ENCODE assay signal across 9 mouse cellular contexts in the genomic region with DNA sequence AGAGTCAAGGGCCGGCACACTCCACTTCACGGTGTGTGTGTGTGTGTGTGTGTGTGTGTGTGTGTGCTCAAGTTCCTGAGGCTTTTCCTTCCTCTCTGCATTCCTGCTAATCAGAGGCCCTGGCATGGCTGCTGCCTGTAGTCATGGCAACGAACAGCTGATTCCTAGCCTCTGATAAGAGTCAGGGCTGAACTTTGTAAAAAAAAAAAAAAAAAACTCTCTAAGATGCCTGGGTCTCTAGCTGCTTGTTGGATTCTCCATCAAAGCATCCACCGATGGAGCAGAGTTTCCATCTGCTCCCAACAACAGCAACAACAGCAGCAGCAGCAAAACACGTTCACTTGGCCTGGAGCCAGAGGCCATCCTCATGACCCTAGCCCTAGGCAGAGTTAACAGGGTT.
A peak's percentile ranks its signal among the peaks of the same experiment; 100 is the strongest.
DNase-seq lines count a peak whose midpoint lies in the region; TF ChIP-seq lines count a peak whose summit lies in the region.
"Had no signal": no experiment of that assay in that cellular context is flagged by ENCODE, and none has a peak within 500 bp of the region (broad histone marks: within the 10 kb centered on the region; RNA-seq: fewer than 3 reads in every experiment).

No protein-coding gene starts in this region.

- no peak overlapping the region for H3K4me3 ChIP-seq in layer of hippocampus, adult 2 months
- H3K4me3 ChIP-seq: erythroblast, embryonic 14.5 days had no signal

- intact Hi-C loops in heart, postnatal 10 days (cut with DNase I), result no loop called here

- no peak for TF ChIP-seq CTCF in layer of hippocampus, adult 2 months (conservative IDR thresholded peaks at IDR 0.05)

- peak; percentile 44 for DNase-seq in urinary bladder, postnatal 14 days (ENCODE audit: low spot score)
- no peak for DNase-seq in urinary bladder, postnatal 10 days (ENCODE audit: low spot score)
- peak; percentile 55 to 62 for DNase-seq in heart, postnatal 10 days
- DNase-seq in kidney, postnatal 4 days, result peak; percentile 73 to 81
- peak; percentile 47 for DNase-seq in neural tube, embryonic 10.5 days (ENCODE audit: extremely low spot score, low spot score)
- no peak for DNase-seq in layer of hippocampus, adult 2 months (ENCODE audit: low spot score in 2 of 2)
- no peak for DNase-seq in left cerebral cortex, adult 18-20 months (ENCODE audit: low spot score in 2 of 2)
- DNase-seq in thymus, adult 18-20 months, result no peak

- H3K27ac ChIP-seq in layer of hippocampus, adult 2 months, result no peak overlapping the region

Comparison
In these comparisons a context has a peak if more than half of its experiments do, and no peak if none do; other contexts are left out.
1. DNase-seq: peak in urinary bladder, postnatal 14 days (single experiment), heart, postnatal 10 days (2 of 2), kidney, postnatal 4 days (2 of 2) and neural tube, embryonic 10.5 days (single experiment); none in urinary bladder, postnatal 10 days (single experiment), layer of hippocampus, adult 2 months (0 of 2), left cerebral cortex, adult 18-20 months (0 of 2) and thymus, adult 18-20 months (0 of 2).